Mouse (Mus musculus) forebrain, embryonic 16.5 days (tissue): ENCODE measurements around the gene Aadacl4. TPM values are rescaled to one million over a fixed set of nuclear protein-coding genes. Genes with fewer than 3 reads are reported as not detected.
A peak's percentile ranks its signal among the peaks of the same experiment; 100 is the strongest.
"Not testable (repeated sequence)": the region's sequence is repeated elsewhere in the genome, so short reads cannot be mapped to it uniquely, and the experiment has no call there.

Source experiments
- ATAC-seq: fragments of 200-750 bp; cut with Nextera tagmentation; 2 replicates; pipeline ENCODE4 v1.8.0; 2017; ENCODE audit warnings: mild to moderate bottlenecking, moderate library complexity
- H3K27ac ChIP-seq: fragments of 300-500 bp; sonication (generic); 2 replicates; pipeline ENCODE4 v1.5.1; 2014; ENCODE audit warnings: low read length, control low read depth
- H3K27me3 ChIP-seq: fragments of 300-500 bp; sonication (generic); replicated peaks from 2 replicates; pipeline ENCODE4 v1.6.1; 2014; ENCODE audit warnings: low read length; ENCODE audit not compliant: control insufficient read depth, insufficient read depth
- H3K36me3 ChIP-seq: fragments of 300-500 bp; sonication (generic); 2 replicates; pipeline ENCODE4 v1.6.1; 2014; ENCODE audit not compliant: control insufficient read depth, insufficient read depth
- H3K4me1 ChIP-seq: fragments of 300-500 bp; sonication (generic); replicated peaks from 2 replicates; pipeline ENCODE4 v1.6.1; 2014; ENCODE audit warnings: low read length; ENCODE audit not compliant: control insufficient read depth, insufficient read depth
- H3K4me2 ChIP-seq: fragments of 300-500 bp; sonication (generic); 2 replicates; pipeline ENCODE4 v1.6.1; 2014; ENCODE audit warnings: mild to moderate bottlenecking, low read length, control low read depth
- H3K4me3 ChIP-seq: fragments of 300-500 bp; sonication (generic); replicated peaks from 2 replicates; pipeline ENCODE4 v1.5.1; 2014; ENCODE audit warnings: mild to moderate bottlenecking, low read length, control low read depth
- H3K9ac ChIP-seq: fragments of 300-500 bp; sonication (generic); replicated peaks from 2 replicates; pipeline ENCODE4 v1.6.1; 2014; ENCODE audit warnings: low read depth, low read length, control low read depth
- H3K9me3 ChIP-seq: fragments of 300-500 bp; sonication (generic); 2 replicates; pipeline ENCODE4 v1.6.1; 2016; ENCODE audit warnings: low read length; ENCODE audit not compliant: control insufficient read depth
- WGBS: fragments of 180-500 bp; shearing (Covaris S2); extraction: QIAGEN DNeasy Blood & Tissue Kit; methylation state at CpG from one replicate; pipeline ENCODE4 v1.1.7; 2014; 5-methylcytosine and 5-hydroxymethylcytosine counted together
- polyA plus RNA-seq: library from polyadenylated mRNA; unstranded; fragments of >200 nt; fragmentation: Nextera tagmentation; extraction: Ambion mirVana; gene quantifications from 2 replicates; pipeline ENCODE4 v1.2.1, GENCODE M21; 2015

Aadacl4 gene
- not detected in 2 replicates for polyA plus RNA-seq

- WGBS = 39% methylated on average over 1 of the region's 1 CpGs
Measured at GRCm38 (mm10) chr4:144613407-144613806, at the start of gene Aadacl4. TSS of gene Aadacl4 (plus strand) at chr4:144613707.

GRCm38 (mm10) chr4:144565034-144565433 lies 48.5 kb upstream of the Aadacl4 start, which contains the start of gene Gm13124:
TSS of gene Gm13124 (minus strand) at chr4:144565134.
- WGBS = 89% methylated on average over 1 of the region's 1 CpGs

More at GRCm38 (mm10) chr4:144613407-144613806, at the start of gene Aadacl4:
- Histone ChIP-seq H3K9me3 (peaks cover 20% of the 10 kb centered on the region), H3K27me3 (no peaks in the 10 kb centered on the region), H3K4me1 (no peaks in the 10 kb centered on the region), H3K4me2 (no peak within 1 kb of the TSS), H3K36me3 (no peaks in the 10 kb centered on the region), H3K27ac (no peak within 1 kb of the TSS), H3K9ac (no peak within 1 kb of the TSS), H3K4me3 (no peak within 1 kb of the TSS)
- no peak for ATAC-seq

GRCm38 (mm10) chr4:144567752-144568151 lies 45.8 kb upstream of the Aadacl4 start:
- Histone ChIP-seq H3K4me3 (no peak overlapping the region), H3K36me3 (no peaks in the 10 kb centered on the region), H3K27ac (no peak overlapping the region), H3K27me3 (no peaks in the 10 kb centered on the region), H3K4me1 (no peaks in the 10 kb centered on the region), H3K4me2 (no peak overlapping the region), H3K9me3 (0 out of 2 replicates have a peak, but pooled peaks cover 7% of the 10 kb centered on the region), H3K9ac (no peak overlapping the region)
- no peak for ATAC-seq

More at GRCm38 (mm10) chr4:144565034-144565433, 48.5 kb upstream of the Aadacl4 start, which contains the start of gene Gm13124:
- Histone ChIP-seq H3K27ac (no peak within 1 kb of the TSS), H3K4me2 (no peak within 1 kb of the TSS), H3K4me1 (no peaks in the 10 kb centered on the region), H3K9ac (no peak within 1 kb of the TSS), H3K9me3 (0 out of 2 replicates have a peak, but pooled peaks cover 13% of the 10 kb centered on the region), H3K36me3 (no peaks in the 10 kb centered on the region), H3K27me3 (no peaks in the 10 kb centered on the region), H3K4me3 (no peak within 1 kb of the TSS)
- no peak for ATAC-seq

- peak; percentile 33; the same call in 1 of the 2 replicates for ATAC-seq
- not testable (repeated sequence) for H3K4me3 ChIP-seq
- 86% methylated on average over 12 of the region's 16 CpGs for WGBS
Measured at GRCm38 (mm10) chr4:144586207-144586606, 27.3 kb upstream of the Aadacl4 start.

GRCm38 (mm10) chr4:144592790-144593189 lies 20.7 kb upstream of the Aadacl4 start:
- H3K36me3 ChIP-seq = no peaks in the 10 kb centered on the region
- no peak for ATAC-seq
- H3K4me1 ChIP-seq = no peaks in the 10 kb centered on the region
- H3K9ac ChIP-seq = no peak overlapping the region
- H3K4me2 ChIP-seq = no peak overlapping the region
- H3K4me3 ChIP-seq = no peak overlapping the region
- no peak overlapping the region for H3K27ac ChIP-seq
- H3K9me3 ChIP-seq = peaks cover 24% of the 10 kb centered on the region
- H3K27me3 ChIP-seq = no peaks in the 10 kb centered on the region

More at GRCm38 (mm10) chr4:144586207-144586606, 27.3 kb upstream of the Aadacl4 start:
- not testable (repeated sequence) for H3K36me3 ChIP-seq, H3K4me1 ChIP-seq, H3K9ac ChIP-seq, H3K27ac ChIP-seq, H3K27me3 ChIP-seq, H3K4me2 ChIP-seq
- peaks cover 20% of the 10 kb centered on the region for H3K9me3 ChIP-seq

- Histone ChIP-seq H3K4me3 (no peak overlapping the region), H3K27ac (no peak overlapping the region), H3K4me1 (no peaks in the 10 kb centered on the region), H3K27me3 (no peaks in the 10 kb centered on the region), H3K36me3 (no peaks in the 10 kb centered on the region), H3K4me2 (no peak overlapping the region), H3K9me3 (peaks cover 20% of the 10 kb centered on the region), H3K9ac (no peak overlapping the region)
- no peak for ATAC-seq
- 82% methylated on average over 1 of the region's 1 CpGs for WGBS
Measured at GRCm38 (mm10) chr4:144614586-144614985, 1.1 kb downstream of the Aadacl4 start.

GRCm38 (mm10) chr4:144638263-144638662 lies 24.8 kb downstream of the Aadacl4 start:
- Histone ChIP-seq H3K9ac (no peak overlapping the region), H3K4me2 (no peak overlapping the region), H3K36me3 (no peaks in the 10 kb centered on the region), H3K27ac (no peak overlapping the region), H3K27me3 (no peaks in the 10 kb centered on the region), H3K4me1 (no peaks in the 10 kb centered on the region), H3K9me3 (peaks cover 20% of the 10 kb centered on the region), H3K4me3 (no peak overlapping the region)
- no peak for ATAC-seq

Other genes with a start within 250 kb of the Aadacl4 start
- gene Pramef20, start 235.8 kb upstream of the Aadacl4 start, polyA plus RNA-seq = not detected in 2 replicates
- not detected in 2 replicates for gene Pramef12, start 205.2 kb upstream of the Aadacl4 start, polyA plus RNA-seq
- gene 1700012P22Rik, start 174.9 kb upstream of the Aadacl4 start, polyA plus RNA-seq = not detected in 2 replicates
- gene Gm9944, start 160.4 kb upstream of the Aadacl4 start, polyA plus RNA-seq = not detected in 2 replicates
- not detected in 2 replicates for gene Aadacl3, start 150.0 kb upstream of the Aadacl4 start, polyA plus RNA-seq
- not detected in 2 replicates for gene 9430007A20Rik, start 93.9 kb upstream of the Aadacl4 start, polyA plus RNA-seq
- gene Gm13124, start 48.6 kb upstream of the Aadacl4 start, polyA plus RNA-seq = not detected in 2 replicates
- gene Gm436, start 72.7 kb downstream of the Aadacl4 start, polyA plus RNA-seq = not detected in 2 replicates
- not detected in 2 replicates for gene Gm13178, start 107.7 kb downstream of the Aadacl4 start, polyA plus RNA-seq
- not detected in 2 replicates for gene Gm438, start 172.9 kb downstream of the Aadacl4 start, polyA plus RNA-seq